Mouse (Mus musculus) MEL-GATA-1-ER (cell line): ENCODE measurements around the gene Ticrr.

Source experiments
- DNase-seq: peaks from one replicate; pipeline ENCODE4 v3.0.0-alpha.2; 2012; ENCODE audit warnings: low read depth; ENCODE audit errors: extremely low read depth

Ticrr gene

GRCm38 (mm10) chr7:79680231-79680630, 20.2 kb downstream of the Ticrr start:
- DNase-seq = no peak

DNA sequence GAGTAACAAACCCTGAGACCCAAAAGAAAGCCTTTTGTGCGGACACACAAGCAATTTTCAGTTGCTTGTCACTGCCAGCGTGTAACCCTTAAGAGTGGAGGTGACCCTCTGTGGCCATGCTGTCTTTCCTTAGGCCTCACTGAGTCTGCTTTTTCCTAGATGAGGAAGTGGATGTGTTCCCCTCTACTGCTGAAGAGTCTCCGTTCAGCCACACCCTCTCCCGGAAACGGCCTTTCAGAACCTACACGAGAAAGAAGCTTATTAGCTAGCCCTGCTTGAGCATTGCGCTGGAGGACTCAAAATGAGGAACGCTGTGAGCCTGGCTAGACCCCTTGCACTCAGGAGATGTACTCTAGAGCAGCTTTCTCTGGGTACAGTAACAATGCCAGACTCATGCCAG, 36.5 kb downstream of the Ticrr start:
- peak; percentile 77 for DNase-seq

DNA sequence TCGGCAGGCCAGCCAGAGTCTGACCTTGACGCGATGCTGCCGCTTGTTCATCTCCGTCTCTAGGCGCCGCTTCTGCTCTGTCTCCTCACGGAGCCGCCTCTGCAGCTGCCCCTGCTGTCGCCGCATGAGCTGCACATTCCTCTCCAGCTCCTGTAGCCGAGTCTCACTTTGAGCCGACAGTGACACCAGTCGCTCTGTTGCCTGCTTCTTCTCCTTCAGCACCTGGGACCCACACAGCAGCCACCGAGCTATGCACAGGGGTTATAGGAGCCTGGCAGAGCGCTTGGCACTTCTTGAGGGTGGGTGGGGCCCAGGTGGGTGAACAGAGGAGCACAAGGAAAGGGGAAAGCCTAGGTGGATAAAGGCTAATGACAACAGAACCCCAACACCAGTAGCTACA, 42.8 kb downstream of the Ticrr start:
- no peak for DNase-seq

DNA sequence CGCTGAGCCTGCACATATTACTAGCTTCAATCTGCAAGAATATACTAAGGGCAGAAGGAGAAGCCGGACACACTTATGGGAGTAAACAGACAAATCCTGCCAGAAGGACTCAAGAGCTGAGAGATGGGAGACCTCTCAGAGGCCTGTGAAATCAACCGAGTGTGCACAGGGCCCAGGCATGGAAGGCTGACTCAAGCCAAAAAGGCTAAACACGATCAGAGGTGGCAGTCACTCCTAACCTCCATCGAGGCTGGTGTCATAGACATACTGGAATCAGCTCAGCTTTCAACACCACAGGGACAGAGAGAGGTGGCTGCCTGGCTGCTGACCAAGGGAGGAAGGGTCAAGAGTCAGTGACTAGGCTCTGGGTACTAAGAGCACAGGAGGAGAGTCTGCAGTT, 45.2 kb downstream of the Ticrr start:
- no peak for DNase-seq

- no peak for DNase-seq
These were observed 50.2 kb downstream of the Ticrr start for GRCm38 (mm10) chr7:79710130-79710607.

GRCm38 (mm10) chr7:79710831-79711230, 50.8 kb downstream of the Ticrr start:
- DNase-seq = no peak

- peak; percentile 53 for DNase-seq
These were observed 55.4 kb downstream of the Ticrr start, which contains the start of gene Kif7 for GRCm38 (mm10) chr7:79715187-79715981. Gene Kif7 (minus strand): TSS chr7:79715720.

GRCm38 (mm10) chr7:79721386-79721977, 61.5 kb downstream of the Ticrr start:
- no peak for DNase-seq

DNA sequence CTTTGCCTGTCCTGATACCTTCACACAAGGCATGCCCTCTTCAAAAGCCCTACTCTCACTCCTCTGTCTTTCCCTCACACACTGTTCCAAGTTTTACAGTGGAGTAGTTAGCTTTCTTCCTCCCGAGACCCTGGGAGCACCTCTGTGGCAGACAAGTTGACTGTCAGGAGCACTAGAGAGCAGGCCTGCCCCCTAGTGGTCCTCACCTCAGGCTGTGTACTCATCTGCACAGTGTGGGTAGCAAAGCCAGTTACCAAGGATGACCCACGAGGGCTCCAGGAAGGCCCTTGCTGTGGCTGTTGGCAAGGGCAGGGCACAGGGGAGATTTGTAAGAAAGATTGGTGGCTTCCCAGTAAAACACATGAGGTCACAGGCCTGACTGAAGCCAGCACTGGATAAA, 67.1 kb downstream of the Ticrr start:
- DNase-seq = peak; percentile 47

DNA sequence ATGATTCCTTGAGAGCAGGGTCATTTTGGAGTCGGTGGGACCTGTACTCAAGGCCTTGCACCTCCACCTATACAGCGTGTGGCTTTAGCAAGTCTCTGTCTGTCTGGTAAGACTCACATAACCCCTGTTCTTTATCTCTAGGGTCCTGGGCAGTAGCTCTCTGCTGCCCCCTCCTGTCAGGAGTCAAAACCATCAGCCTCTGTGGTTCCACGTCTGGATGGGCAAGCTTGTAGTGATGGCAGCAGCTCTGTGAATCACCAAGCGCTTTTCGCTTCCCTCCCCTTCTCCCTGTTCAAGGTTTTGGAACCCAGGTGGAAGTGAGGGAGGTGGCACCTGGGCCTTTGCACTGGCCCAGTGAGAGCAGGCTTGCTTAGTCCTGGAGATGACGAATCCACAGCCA, 68.2 kb downstream of the Ticrr start:
- DNase-seq = peak; percentile 79

- peak; percentile 59 for DNase-seq
These were observed 69.2 kb downstream of the Ticrr start for GRCm38 (mm10) chr7:79729169-79729568.

DNA sequence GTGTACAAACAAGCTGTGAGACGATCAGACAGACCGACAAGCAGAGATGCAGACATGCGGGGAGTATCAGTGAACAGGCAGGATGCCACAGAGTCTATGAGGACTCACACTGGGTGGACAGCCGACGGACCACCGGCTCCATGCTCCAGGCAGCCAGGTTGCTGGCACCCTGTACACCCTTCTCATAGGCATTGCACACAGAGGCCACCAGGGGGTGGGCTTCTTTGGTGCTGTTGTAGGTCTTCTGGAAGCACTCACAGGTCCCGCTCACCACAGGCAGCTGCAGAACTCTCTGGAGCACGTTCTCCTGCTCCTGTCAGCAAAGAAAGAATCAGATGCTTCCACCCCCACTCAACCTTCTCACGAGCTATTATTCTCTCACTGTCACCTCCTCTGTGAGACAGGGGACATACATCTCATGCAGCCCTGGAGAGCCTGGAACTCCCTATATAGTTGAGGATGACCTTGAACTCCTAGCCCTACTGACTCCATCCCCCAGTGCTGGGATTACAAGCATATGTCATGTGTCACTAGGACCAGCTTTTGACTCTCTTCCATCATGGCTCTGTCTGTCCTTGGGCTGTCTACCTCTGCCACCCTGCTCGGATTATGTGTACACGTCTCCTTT, 69.9 kb downstream of the Ticrr start:
- DNase-seq = no peak

- DNase-seq = no peak
These were observed 71.4 kb downstream of the Ticrr start for GRCm38 (mm10) chr7:79731438-79731837.

- DNase-seq = no peak
These were observed 72.6 kb downstream of the Ticrr start, which contains the start of gene Plin1 for GRCm38 (mm10) chr7:79732622-79733021. Gene Plin1 (minus strand): TSS chr7:79732903.

DNA sequence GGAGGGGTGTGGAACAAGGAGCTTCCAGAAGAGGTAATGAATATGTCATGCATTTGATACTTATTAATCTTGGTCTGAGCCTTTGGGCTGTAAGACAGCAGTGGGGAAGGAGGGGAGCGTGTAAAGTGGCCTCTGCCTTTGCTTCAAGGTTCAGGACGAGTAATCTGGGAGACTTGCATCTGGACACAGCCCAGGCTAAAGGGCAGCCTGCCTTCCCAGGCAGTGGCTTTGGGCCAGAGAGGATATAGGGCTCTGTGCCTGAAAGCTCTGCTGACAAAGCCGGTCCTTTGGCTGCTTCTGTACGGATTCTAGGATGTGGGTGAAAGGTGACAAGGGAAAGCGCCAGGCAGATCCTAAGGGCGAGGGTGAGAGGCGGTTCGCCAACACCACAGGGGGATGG, 74.6 kb downstream of the Ticrr start:
- DNase-seq = no peak

GRCm38 (mm10) chr7:79736511-79736910, 76.5 kb downstream of the Ticrr start:
- no peak for DNase-seq

- no peak for DNase-seq
These were observed 78.9 kb downstream of the Ticrr start for GRCm38 (mm10) chr7:79738913-79739312.

DNA sequence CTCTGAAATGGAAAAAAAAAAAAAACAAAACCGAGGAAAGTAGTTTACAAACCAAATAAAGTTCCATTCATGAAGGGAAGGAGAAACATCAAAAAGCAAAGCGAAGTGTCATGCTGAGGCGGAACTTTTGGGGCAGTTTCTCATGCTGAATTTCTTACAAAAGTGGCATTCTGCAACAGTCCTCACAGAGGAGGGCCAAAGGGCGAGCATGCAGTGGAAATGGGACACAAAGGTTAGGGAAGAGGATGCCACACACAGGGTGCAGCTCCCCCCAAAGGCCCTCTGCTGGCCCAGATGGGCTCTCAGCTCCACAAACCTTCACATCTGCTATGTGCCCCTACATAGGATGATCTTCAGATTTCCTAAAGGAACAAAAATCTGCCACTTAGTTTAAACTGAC, 80.3 kb downstream of the Ticrr start:
- no peak for DNase-seq

DNA sequence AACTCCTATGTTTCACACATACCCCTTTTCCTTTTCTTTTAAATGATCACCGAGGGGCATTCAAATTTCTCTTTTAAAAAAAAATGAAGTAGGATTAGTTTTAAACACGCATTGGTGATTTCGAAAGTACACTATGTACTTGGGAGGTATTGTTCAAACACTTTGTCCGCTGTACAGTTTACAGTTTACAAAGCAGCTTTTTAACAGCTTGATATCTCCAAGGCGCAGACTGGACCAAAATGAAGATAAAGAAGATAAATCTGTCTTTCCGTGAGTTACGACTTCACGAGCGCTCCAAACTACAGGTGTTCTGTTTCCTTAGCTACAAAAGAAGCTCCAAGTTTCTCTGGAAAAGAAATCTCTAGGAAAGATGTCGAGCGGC, 82.3 kb downstream of the Ticrr start:
- no peak for DNase-seq

GRCm38 (mm10) chr7:79742659-79743536, 82.9 kb downstream of the Ticrr start, which contains the start of the genes Pex11a and Wdr93:
Gene Pex11a (minus strand): TSS chr7:79743131.
Gene Wdr93 (plus strand): TSS chr7:79743163.
- DNase-seq = peak; percentile 68

DNA sequence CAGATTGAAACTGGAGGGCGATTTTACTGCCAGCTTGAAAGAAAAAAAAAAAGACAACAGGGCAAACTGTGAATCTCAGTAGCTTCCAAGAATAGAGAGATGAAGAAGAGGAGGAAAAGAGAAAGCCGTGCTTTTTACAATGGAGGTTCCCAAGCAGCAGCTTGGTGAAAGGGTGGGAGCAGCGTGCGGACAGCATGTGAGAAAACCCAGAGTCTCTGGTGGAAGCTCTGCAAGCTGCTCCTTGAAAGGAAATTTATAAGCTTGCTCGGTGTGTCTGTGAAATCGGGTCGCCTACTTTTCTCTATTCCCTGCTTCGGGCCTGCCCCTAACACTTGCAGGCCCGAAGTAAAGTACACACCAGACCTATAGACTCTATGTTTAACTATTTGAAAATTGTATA, 84.1 kb downstream of the Ticrr start:
- DNase-seq = no peak
